9 mouse cellular contexts compared by ENCODE assay signal in genomic region chr11:49871914-49872313, GRCm38 (mm10). TPM values are rescaled to one million over a fixed set of nuclear protein-coding genes. Genes with fewer than 3 reads are reported as not detected.
DNase-seq lines count a peak whose midpoint lies in the region; ATAC-seq and TF ChIP-seq lines count a peak whose summit lies in the region.
"Had no signal": no experiment of that assay in that cellular context is flagged by ENCODE, and none has a peak within 500 bp of the region (broad histone marks: within the 10 kb centered on the region; RNA-seq: fewer than 3 reads in every experiment).

No protein-coding gene starts in this region.

- H3K36me3 ChIP-seq in liver, embryonic 11.5 days (ENCODE audit: control insufficient read depth, insufficient read depth, low read length) = peaks cover 17% of the 10 kb centered on the region; the same call in 1 of the 2 replicates

- CTCF ChIA-PET in Patski (lab: Charles Lee) = interaction anchor here (0.8 to 2.5 kb wide), 12 partner anchors 9 to 144 kb away, joined by 3 to 11 read pairs (median 4); no protein-coding TSS in a partner anchor

- DNase-seq in kidney, adult 8-10 months = peak; percentile 5 to 30
- DNase-seq in kidney, adult 11 months = no peak
- DNase-seq in Patski (ENCODE audit: low read depth, low spot score) = no peak
- peak; percentile 80 for DNase-seq in embryo, embryonic 10.5 days (ENCODE audit: low spot score)
- DNase-seq in liver, embryonic 11.5 days (ENCODE audit: low spot score) = peak; percentile 45
- peak; percentile 54 for DNase-seq in neural tube, embryonic 10.5 days (ENCODE audit: extremely low spot score, low spot score)
- no peak for DNase-seq in urinary bladder, postnatal 4 days (ENCODE audit: low spot score in 2 of 2)

- POLR2A ChIA-PET in Patski (lab: Charles Lee) = no interaction called here

- no peak overlapping the region for H3K9ac ChIP-seq in liver, embryonic 11.5 days (ENCODE audit: low read depth, low read length)

- WGBS in liver, embryonic 11.5 days = 60% methylated on average over 6 of the region's 6 CpGs

- TF ChIP-seq CTCF in Patski (IDR thresholded peaks at IDR 0.05) = peak; percentile 85

- in situ Hi-C loops in Patski (cut with MboI; ENCODE audit: low pct_unique_long_range_greater_than_20kb) = loop anchor here (5.0 kb wide), 1 partner anchor 90 kb away; no protein-coding TSS in a partner anchor

- H3K4me2 ChIP-seq in liver, embryonic 11.5 days = no peak overlapping the region

- peaks cover 11% of the 10 kb centered on the region; the same call in 1 of the 2 replicates for H3K4me1 ChIP-seq in liver, embryonic 11.5 days (replicated peaks; ENCODE audit: control insufficient read depth, insufficient read depth, low read length)

- peak overlapping the region; percentile 60; the same call in 1 of the 2 replicates for H3K27ac ChIP-seq in liver, embryonic 11.5 days (ENCODE audit: low read depth, low read length)
- H3K27ac ChIP-seq: macrophage had no signal

- ATAC-seq in Patski = peak; percentile 51
- ATAC-seq in hematopoietic stem cell, adult 5-6 weeks (replicated peaks in 1 of 2; ENCODE audit: insufficient read depth in 1 of 2, low FRiP score in 2 of 2, low TSS enrichment in 1 of 2, low read depth in 1 of 2, poor library complexity in 2 of 2, severe bottlenecking in 2 of 2) = peak; percentile 43 to 54; a peak in 2 of 4 replicates
- 0 out of 2 replicates have a peak, but pooled peaks have one; percentile 39 for ATAC-seq in liver, embryonic 11.5 days (replicated peaks; ENCODE audit: low FRiP score)

- H3K9me3 ChIP-seq in liver, embryonic 11.5 days (ENCODE audit: control insufficient read depth, low read length) = no peaks in the 10 kb centered on the region

- no peaks in the 10 kb centered on the region for H3K27me3 ChIP-seq in Patski
- no peaks in the 10 kb centered on the region for H3K27me3 ChIP-seq in liver, embryonic 11.5 days (replicated peaks; ENCODE audit: control insufficient read depth, insufficient read depth, low read length)

- no peak overlapping the region for H3K4me3 ChIP-seq in liver, embryonic 11.5 days (ENCODE audit: low read depth, low read length)

RNA-seq across cellular contexts. Expression of gene Mapk9, which starts 25.4 kb away (rescaled TPM):
- polyA plus RNA-seq in Patski (2021) = 48.5 TPM
- total RNA-seq in hematopoietic stem cell, adult 5-6 weeks (2017) = 58.9 and 59.2 TPM in 2 replicates
- polyA plus RNA-seq in liver, embryonic 11.5 days (2014; fragmentation: Nextera tagmentation; extraction: Ambion mirVana) = 47.5 and 52.3 TPM in 2 replicates

RNA-seq across cellular contexts. Expression of gene Rasgef1c, which starts 29.7 kb away (rescaled TPM):
- 0.77 TPM for polyA plus RNA-seq in Patski (2021)
- total RNA-seq in hematopoietic stem cell, adult 5-6 weeks (2017) = 0.15 TPM in 1 of 2 replicates, not detected in the other
- polyA plus RNA-seq in liver, embryonic 11.5 days (2014; fragmentation: Nextera tagmentation; extraction: Ambion mirVana) = not detected in 2 replicates
- polyA plus RNA-seq: macrophage had no signal

Comparison
In these comparisons a context has a peak if more than half of its experiments do, and no peak if none do; other contexts are left out.
1. DNase-seq: peak in kidney, adult 8-10 months (2 of 2), embryo, embryonic 10.5 days (single experiment), liver, embryonic 11.5 days (single experiment) and neural tube, embryonic 10.5 days (single experiment); none in kidney, adult 11 months (single experiment), Patski (single experiment) and urinary bladder, postnatal 4 days (0 of 2).
2. Peak in every context shown above with its lines, with median percentiles within 50 percentile points of each other: ATAC-seq.